Mouse (Mus musculus): Measurements from ENCODE around the gene Degs2. TPM values are rescaled to one million over a fixed set of nuclear protein-coding genes. Genes with fewer than 3 reads are reported as not detected.
A peak's percentile ranks its signal among the peaks of the same experiment; 100 is the strongest.

Gene Degs2
- polyA plus RNA-seq, 1 experiment from 2014 or later = 3.4 TPM

GRCm38 (mm10) chr12:108674502-108674901 is 27.6 kb downstream of the Degs2 start:
- Histone ChIP-seq H3K36me3 (replicated peaks) (peaks cover 34% of the 10 kb centered on the region; the same call in 1 of the 2 replicates), H3K9ac (no peak overlapping the region), H3K4me2 (no peak overlapping the region), H3K9me3 (no peaks in the 10 kb centered on the region), H3K27ac (no peak overlapping the region), H3K4me3 (no peak overlapping the region), H3K4me1 (no peaks in the 10 kb centered on the region), H3K27me3 (replicated peaks) (no peaks in the 10 kb centered on the region)
- WGBS = 92% methylated on average over 4 of the region's 4 CpGs
- ATAC-seq (replicated peaks) = no peak

GRCm38 (mm10) chr12:108673546-108673945 is 28.6 kb downstream of the Degs2 start:
- Histone ChIP-seq H3K36me3 (replicated peaks) (peaks cover 31% of the 10 kb centered on the region; the same call in 1 of the 2 replicates), H3K9ac (no peak overlapping the region), H3K4me3 (no peak overlapping the region), H3K9me3 (no peaks in the 10 kb centered on the region), H3K27me3 (replicated peaks) (no peaks in the 10 kb centered on the region), H3K4me1 (no peaks in the 10 kb centered on the region), H3K4me2 (no peak overlapping the region), H3K27ac (no peak overlapping the region)
- no peak for ATAC-seq (replicated peaks)
- 77% methylated on average over 3 of the region's 3 CpGs for WGBS

- Histone ChIP-seq H3K9ac (no peak overlapping the region), H3K4me3 (no peak overlapping the region), H3K36me3 (replicated peaks) (peaks cover 31% of the 10 kb centered on the region; the same call in 1 of the 2 replicates), H3K4me1 (peaks cover 2% of the 10 kb centered on the region; the same call in 1 of the 2 replicates), H3K4me2 (no peak overlapping the region), H3K27me3 (replicated peaks) (no peaks in the 10 kb centered on the region), H3K9me3 (no peaks in the 10 kb centered on the region), H3K27ac (no peak overlapping the region)
- 83% methylated on average over 4 of the region's 4 CpGs for WGBS
- no peak for ATAC-seq (replicated peaks)
These were observed 29.2 kb downstream of the Degs2 start for GRCm38 (mm10) chr12:108672908-108673307.

- Histone ChIP-seq H3K9ac (no peak overlapping the region), H3K27ac (no peak overlapping the region), H3K4me3 (no peak overlapping the region), H3K27me3 (replicated peaks) (no peaks in the 10 kb centered on the region), H3K4me2 (no peak overlapping the region), H3K36me3 (replicated peaks) (peaks cover 18% of the 10 kb centered on the region; the same call in 1 of the 2 replicates), H3K9me3 (no peaks in the 10 kb centered on the region), H3K4me1 (peaks cover 5% of the 10 kb centered on the region; the same call in 1 of the 2 replicates)
- 98% methylated on average over 2 of the region's 2 CpGs for WGBS
- ATAC-seq (replicated peaks) = no peak
These were observed 30.6 kb downstream of the Degs2 start for GRCm38 (mm10) chr12:108671541-108671940.

GRCm38 (mm10) chr12:108668606-108669235 is 33.4 kb downstream of the Degs2 start:
- no peak for ATAC-seq (replicated peaks)
- Histone ChIP-seq H3K27ac (0 out of 2 replicates have a peak overlapping the region, but pooled peaks have one; percentile 9), H3K4me1 (peaks cover 5% of the 10 kb centered on the region; the same call in 1 of the 2 replicates), H3K4me3 (no peak overlapping the region), H3K36me3 (replicated peaks) (0 out of 2 replicates have a peak, but pooled peaks cover 3% of the 10 kb centered on the region), H3K27me3 (replicated peaks) (no peaks in the 10 kb centered on the region), H3K9me3 (no peaks in the 10 kb centered on the region), H3K9ac (no peak overlapping the region), H3K4me2 (no peak overlapping the region)
- 76% methylated on average over 8 of the region's 8 CpGs for WGBS

GRCm38 (mm10) chr12:108657350-108657749 is 44.8 kb downstream of the Degs2 start:
- peaks cover 16% of the 10 kb centered on the region for H3K36me3 ChIP-seq (replicated peaks)

GRCm38 (mm10) chr12:108653358-108654335 is 48.5 kb downstream of the Degs2 start:
- 89% methylated on average over 11 of the region's 11 CpGs for WGBS
- H3K4me3 ChIP-seq = no peak overlapping the region
- no peaks in the 10 kb centered on the region for H3K4me1 ChIP-seq
- no peak overlapping the region for H3K27ac ChIP-seq
- no peak overlapping the region for H3K4me2 ChIP-seq
- peaks cover 33% of the 10 kb centered on the region for H3K36me3 ChIP-seq (replicated peaks)
- no peak overlapping the region for H3K9ac ChIP-seq
- no peaks in the 10 kb centered on the region for H3K9me3 ChIP-seq
- no peaks in the 10 kb centered on the region for H3K27me3 ChIP-seq (replicated peaks)
- no peak for ATAC-seq (replicated peaks)

More at GRCm38 (mm10) chr12:108657350-108657749, 44.8 kb downstream of the Degs2 start:
- H3K27me3 ChIP-seq (replicated peaks) = no peaks in the 10 kb centered on the region
- 81% methylated on average over 1 of the region's 1 CpGs for WGBS
- no peak overlapping the region for H3K4me3 ChIP-seq
- H3K4me1 ChIP-seq = no peaks in the 10 kb centered on the region
- no peak overlapping the region for H3K27ac ChIP-seq
- ATAC-seq (replicated peaks) = no peak
- H3K9ac ChIP-seq = no peak overlapping the region
- H3K4me2 ChIP-seq = no peak overlapping the region
- H3K9me3 ChIP-seq = no peaks in the 10 kb centered on the region

- no peak overlapping the region for H3K4me3 ChIP-seq
- no peaks in the 10 kb centered on the region for H3K4me1 ChIP-seq
- H3K4me2 ChIP-seq = no peak overlapping the region
- WGBS = 45% methylated on average over 7 of the region's 7 CpGs
- H3K9ac ChIP-seq = no peak overlapping the region
- H3K27me3 ChIP-seq (replicated peaks) = no peaks in the 10 kb centered on the region
- H3K36me3 ChIP-seq (replicated peaks) = peaks cover 38% of the 10 kb centered on the region
- no peak overlapping the region for H3K27ac ChIP-seq
- no peaks in the 10 kb centered on the region for H3K9me3 ChIP-seq
- no peak for ATAC-seq (replicated peaks)
These were observed 51.0 kb downstream of the Degs2 start for GRCm38 (mm10) chr12:108651053-108651660.

- Histone ChIP-seq H3K27ac (no peak overlapping the region), H3K36me3 (replicated peaks) (peaks cover 25% of the 10 kb centered on the region), H3K4me3 (no peak overlapping the region), H3K9ac (no peak overlapping the region), H3K9me3 (no peaks in the 10 kb centered on the region), H3K4me2 (no peak overlapping the region), H3K4me1 (no peaks in the 10 kb centered on the region), H3K27me3 (replicated peaks) (no peaks in the 10 kb centered on the region)
- no peak for ATAC-seq (replicated peaks)
These were observed 54.3 kb downstream of the Degs2 start for GRCm38 (mm10) chr12:108647784-108648183.

GRCm38 (mm10) chr12:108646234-108646633 is 55.9 kb downstream of the Degs2 start:
- no peak overlapping the region for H3K4me2 ChIP-seq
- no peak for ATAC-seq (replicated peaks)
- WGBS = 94% methylated on average over 1 of the region's 1 CpGs
- H3K4me3 ChIP-seq = no peak overlapping the region
- no peaks in the 10 kb centered on the region for H3K4me1 ChIP-seq
- no peak overlapping the region for H3K27ac ChIP-seq
- no peaks in the 10 kb centered on the region for H3K9me3 ChIP-seq
- H3K27me3 ChIP-seq (replicated peaks) = no peaks in the 10 kb centered on the region
- H3K9ac ChIP-seq = no peak overlapping the region
- peaks cover 18% of the 10 kb centered on the region; the same call in 1 of the 2 replicates for H3K36me3 ChIP-seq (replicated peaks)

GRCm38 (mm10) chr12:108642019-108642418 is 60.1 kb downstream of the Degs2 start:
- Histone ChIP-seq H3K4me3 (no peak overlapping the region), H3K36me3 (replicated peaks) (no peaks in the 10 kb centered on the region), H3K4me1 (no peaks in the 10 kb centered on the region), H3K9ac (no peak overlapping the region), H3K9me3 (no peaks in the 10 kb centered on the region), H3K4me2 (no peak overlapping the region), H3K27me3 (replicated peaks) (no peaks in the 10 kb centered on the region), H3K27ac (no peak overlapping the region)
- no peak for ATAC-seq (replicated peaks)
- WGBS = 97% methylated on average over 3 of the region's 3 CpGs

GRCm38 (mm10) chr12:108639126-108639525 is 63.0 kb downstream of the Degs2 start:
- no peak overlapping the region for H3K9ac ChIP-seq
- no peak for ATAC-seq (replicated peaks)
- 93% methylated on average over 3 of the region's 3 CpGs for WGBS
- H3K4me3 ChIP-seq = no peak overlapping the region
- H3K27ac ChIP-seq = no peak overlapping the region
- H3K27me3 ChIP-seq (replicated peaks) = no peaks in the 10 kb centered on the region
- H3K36me3 ChIP-seq (replicated peaks) = no peaks in the 10 kb centered on the region
- H3K4me2 ChIP-seq = no peak overlapping the region
- no peaks in the 10 kb centered on the region for H3K9me3 ChIP-seq
- no peaks in the 10 kb centered on the region for H3K4me1 ChIP-seq

Data from midbrain, embryonic 15.5 days (tissue).